Mouse (Mus musculus): ENCODE data around the gene Gm9117.
"Not testable (repeated sequence)": the region's sequence is repeated elsewhere in the genome, so short reads cannot be mapped to it uniquely, and the experiment has no call there.

Gm9117 gene

GRCm38 (mm10) chr3:93943443-93943842 is at the start of gene Gm9117:
Gm9117 (minus strand) TSS chr3:93943543.
- H3K27me3 ChIP-seq (ENCODE audit: control insufficient read depth, insufficient read depth, low read length, poor library complexity, severe bottlenecking); H3K36me3 ChIP-seq (ENCODE audit: control insufficient read depth, insufficient read depth, low read length, poor library complexity, severe bottlenecking); DNase-seq (ENCODE audit: low read depth, low spot score): not testable (repeated sequence)

- not testable (repeated sequence) for H3K36me3 ChIP-seq (ENCODE audit: control insufficient read depth, insufficient read depth, low read length, poor library complexity, severe bottlenecking); DNase-seq (ENCODE audit: low read depth, low spot score); H3K27me3 ChIP-seq (ENCODE audit: control insufficient read depth, insufficient read depth, low read length, poor library complexity, severe bottlenecking)
Observed at GRCm38 (mm10) chr3:93968938-93969337, 25.6 kb upstream of the Gm9117 start.

- DNase-seq (ENCODE audit: low read depth, low spot score); H3K27me3 ChIP-seq (ENCODE audit: control insufficient read depth, insufficient read depth, low read length, poor library complexity, severe bottlenecking); H3K36me3 ChIP-seq (ENCODE audit: control insufficient read depth, insufficient read depth, low read length, poor library complexity, severe bottlenecking): not testable (repeated sequence)
Observed at GRCm38 (mm10) chr3:93961214-93961613, 17.9 kb upstream of the Gm9117 start, which contains the start of gene Tdpoz5. Tdpoz5 (minus strand) TSS chr3:93961314.

DNA sequence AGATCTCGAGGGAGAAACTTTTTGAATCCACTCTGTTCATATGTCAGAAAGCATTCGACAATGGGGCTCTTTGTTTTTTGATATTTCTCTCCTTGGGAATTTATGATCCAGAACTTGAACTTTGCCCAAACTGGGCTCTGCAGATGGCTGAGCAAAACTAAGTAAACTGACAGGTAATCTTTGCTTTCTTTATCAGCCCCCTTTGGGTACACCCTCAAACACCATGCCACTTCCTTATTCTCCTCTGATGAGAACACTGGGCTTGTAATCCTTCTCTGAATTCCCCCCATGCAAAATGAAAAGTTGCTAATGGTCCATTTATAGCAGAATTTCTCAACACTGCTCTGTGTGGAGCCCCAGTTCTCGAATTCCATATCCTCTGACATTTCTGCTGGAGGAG is 5.0 kb downstream of the Gm9117 start:
- not testable (repeated sequence) for H3K36me3 ChIP-seq (ENCODE audit: control insufficient read depth, insufficient read depth, low read length, poor library complexity, severe bottlenecking); H3K27me3 ChIP-seq (ENCODE audit: control insufficient read depth, insufficient read depth, low read length, poor library complexity, severe bottlenecking)

More for the DNA sequence above, 5.0 kb downstream of the Gm9117 start:
- DNase-seq (ENCODE audit: low read depth, low spot score), result not testable (repeated sequence)
